Mouse (Mus musculus): ENCODE data around the gene Pou2f2.

Pou2f2 gene

DNA sequence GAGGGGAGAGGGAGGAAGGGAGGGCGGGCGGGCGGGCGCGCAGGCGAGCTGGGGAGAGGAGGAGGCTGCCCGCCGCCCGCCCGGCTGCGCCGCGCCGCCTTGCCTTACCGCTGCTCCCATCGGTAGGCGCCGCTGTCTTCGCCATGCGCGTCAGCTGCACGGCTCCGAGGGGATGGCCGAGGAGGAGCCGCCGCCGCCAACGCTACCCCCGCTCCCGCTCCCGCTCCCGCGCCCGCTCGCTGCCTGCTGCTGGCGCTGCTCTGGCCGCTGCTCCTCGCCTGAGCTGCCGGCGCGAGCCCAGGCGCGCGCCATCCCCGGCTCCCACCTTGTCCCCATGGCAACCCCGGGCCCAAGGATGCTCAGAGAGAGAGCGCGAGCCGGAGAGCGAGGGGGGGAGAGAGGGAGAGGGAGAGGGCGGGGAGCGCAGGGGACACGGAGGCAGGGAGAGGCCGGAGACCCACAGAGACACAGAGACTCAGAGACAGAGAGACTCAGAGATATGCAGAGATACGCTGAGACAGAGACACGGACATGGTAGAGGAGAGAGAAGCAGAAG is at the start of gene Pou2f2:
TSS of gene Pou2f2 (minus strand) at position 121 of the 556 bp plus-strand sequence.
- DNase-seq = peak; percentile 93

DNA sequence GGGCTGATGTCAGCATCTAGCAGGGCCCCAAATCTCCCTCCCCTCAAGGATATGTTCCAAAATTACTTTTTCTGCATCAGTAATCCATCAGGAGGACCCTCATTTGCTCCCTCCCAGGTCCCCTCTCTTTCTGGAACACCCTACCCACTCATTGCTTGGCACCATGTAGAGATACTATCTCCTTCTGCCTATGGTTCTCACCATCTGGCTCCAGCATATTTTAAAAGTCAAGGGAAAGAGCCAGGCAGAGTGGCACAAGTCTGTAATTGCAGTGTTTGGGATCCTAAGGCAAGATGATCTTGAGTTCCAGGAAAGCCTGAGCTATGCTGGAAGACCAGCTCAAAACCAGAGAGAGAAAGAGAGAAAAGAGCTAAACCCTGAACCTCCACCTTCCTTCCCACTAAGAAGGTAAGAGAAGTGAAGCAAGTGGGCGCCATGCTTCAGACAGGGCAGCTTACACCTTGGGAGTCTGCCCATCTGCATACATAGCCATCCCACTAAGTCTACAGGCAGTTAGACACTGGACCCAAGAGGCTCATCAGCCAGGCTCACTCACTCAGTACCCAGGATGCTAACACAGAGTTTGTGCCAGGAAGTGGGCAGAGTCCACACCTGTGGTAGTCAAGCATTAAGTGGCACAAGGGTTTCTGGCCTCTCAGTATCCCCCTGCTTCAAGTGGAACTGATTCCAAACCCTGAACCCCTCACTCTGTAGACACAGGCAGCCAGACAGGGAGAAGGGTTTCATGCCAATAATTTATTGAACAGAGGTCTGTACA is 48.2 kb upstream of the Pou2f2 start:
- DNase-seq = no peak

DNA sequence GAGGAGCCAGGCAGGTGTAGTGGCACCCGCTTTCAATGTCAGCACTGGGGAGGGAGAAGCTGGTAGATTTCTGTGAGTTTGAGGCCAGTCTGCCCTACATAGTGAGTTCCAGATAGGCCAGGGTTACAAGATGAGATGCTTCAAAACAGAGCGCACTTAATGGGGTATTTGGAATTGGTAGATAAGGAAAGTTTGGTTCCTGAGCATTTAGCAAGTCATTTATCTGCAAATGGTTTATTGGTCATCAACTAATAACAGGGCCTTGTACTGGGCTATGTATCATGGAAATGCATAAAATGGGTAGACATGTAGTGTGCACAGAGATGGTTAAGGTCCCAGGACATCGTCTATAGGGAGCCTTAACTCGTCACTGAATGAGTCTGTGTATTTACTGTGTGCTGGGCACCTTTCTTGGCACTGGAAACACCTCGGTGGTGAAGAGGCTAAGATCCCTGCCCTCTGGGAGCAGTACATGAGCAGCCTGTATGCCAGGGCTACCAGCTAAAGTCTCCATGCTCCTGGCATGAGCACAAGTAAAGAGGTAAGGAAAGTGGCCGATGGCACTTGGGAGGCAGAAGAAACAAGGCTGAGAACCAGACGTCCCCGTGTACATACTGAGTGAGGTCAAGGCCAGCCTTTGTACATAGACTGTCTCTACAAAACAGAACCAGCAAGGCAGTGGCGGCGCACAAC is 42.9 kb upstream of the Pou2f2 start:
- DNase-seq = no peak

DNA sequence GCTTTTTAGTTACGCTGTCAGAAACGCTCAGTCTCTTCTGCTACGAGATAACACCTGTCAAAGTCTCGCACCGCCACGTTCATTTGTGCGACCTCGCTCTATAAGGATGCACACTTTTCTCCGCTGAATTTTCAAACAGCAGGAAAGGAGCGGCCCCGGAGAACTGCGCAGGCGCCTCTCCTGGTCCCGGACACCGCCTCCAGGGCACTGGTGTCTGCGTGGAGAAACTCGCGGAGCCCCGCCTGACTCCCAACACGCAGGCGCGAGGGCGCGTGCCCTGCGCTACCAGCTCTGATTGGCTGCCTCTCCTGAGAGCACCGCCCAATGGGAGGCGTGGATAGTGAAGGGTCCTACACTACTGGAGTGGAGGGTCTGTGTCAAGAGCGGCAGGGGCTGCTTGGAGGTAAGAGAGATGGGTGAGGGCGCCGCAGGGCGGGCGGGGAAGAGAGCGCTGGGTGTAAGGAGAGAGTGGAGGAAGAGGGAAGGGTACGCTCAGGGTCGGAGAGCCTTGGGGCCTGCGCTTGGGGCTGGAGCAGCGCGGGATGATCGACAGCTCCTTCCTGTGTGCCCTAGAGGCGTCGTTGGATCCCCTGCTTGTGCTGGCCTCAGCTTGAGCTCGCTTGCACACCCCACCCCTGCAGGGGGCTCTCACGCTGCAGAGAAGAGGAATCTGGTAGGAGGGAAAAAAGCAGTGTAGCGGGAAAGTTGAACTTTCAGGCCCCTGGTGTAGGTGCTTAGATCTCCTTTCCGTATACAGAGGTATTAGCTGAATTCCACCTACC is 41.8 kb upstream of the Pou2f2 start, which contains the start of gene Zfp526:
TSS of gene Zfp526 (plus strand) at position 324 of the 782 bp plus-strand sequence.
- peak; percentile 98 for DNase-seq

DNA sequence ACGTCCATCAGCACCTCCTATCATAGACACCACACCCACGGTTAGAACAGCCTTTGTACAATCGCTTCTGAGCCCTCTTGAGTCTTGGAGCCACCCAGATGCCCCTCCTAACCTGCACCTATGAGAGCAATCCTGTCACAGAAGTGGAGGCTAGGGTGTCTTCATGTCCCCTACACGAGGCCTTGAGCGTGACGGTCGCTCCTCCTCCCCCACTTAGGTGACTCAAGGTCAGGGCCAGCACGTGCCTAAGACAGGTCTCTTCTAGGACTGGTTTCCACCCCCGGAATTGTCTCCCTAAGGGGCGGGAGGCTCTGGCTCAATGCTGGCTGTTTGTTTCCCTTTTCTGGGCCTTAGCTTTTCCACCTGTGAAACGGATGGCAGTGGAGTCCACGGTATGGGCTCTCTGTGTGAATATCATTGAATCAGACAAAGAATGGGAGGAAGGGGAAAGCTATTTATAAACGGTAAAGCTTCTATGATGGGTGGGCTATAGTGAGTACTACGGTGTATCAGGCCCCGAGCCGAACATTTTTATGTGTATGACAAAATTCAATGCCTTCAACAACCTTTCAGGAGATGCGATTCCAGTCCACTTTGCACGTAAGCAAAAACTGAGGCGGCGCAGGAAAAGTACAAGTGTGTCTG is 41.1 kb upstream of the Pou2f2 start, which contains the start of gene Dedd2:
TSS of gene Dedd2 (minus strand) at position 159 of the 645 bp plus-strand sequence.
- DNase-seq = no peak

DNA sequence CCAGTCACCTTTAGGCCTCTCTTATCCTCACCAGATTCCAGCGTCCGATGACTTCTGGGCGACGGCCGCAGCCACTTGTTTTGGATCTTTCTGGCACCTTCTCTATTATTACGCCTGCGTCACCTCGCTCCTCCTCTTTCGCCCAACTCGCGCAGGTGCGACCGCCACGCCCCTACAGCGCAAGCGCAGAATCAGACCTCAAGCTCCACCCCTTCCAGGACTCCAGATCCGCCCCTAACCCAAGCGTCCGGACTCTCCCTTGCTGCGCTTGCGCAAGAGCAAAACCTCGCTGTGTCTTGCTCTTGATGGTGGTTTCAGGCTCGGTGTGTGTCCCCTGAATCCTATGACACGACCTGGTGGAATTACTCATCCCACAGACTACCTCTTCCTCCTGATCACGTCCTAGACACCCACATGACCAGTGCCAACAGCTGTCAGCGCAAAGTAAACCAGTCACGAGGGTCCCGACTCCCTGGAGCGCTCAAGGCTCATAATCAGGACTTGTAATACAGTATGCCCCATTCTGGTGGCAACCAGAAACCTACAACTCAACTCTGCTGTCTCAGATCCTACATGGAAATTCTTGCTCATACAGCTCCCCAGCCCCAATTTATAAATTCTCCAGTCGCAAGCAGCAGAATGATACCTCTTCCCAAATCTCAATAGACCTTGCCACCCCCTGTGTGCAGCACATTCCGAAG is 40.4 kb upstream of the Pou2f2 start:
- DNase-seq = peak; percentile 94

DNA sequence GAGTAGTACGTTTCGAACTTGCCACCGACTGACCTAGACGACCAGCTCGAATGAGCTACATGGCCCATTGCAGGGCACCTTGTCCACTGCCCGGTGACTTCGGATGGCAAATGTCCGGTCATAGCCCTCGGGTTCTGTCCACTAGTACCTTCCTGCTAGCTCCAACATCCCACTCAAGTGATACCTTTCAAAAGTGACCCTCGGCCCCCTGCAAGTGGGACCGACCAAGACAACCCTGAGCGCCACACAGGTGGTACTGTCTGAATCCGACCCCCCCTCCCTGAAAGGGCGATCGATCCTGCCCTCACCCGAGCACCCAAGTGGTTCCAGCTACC is 39.9 kb upstream of the Pou2f2 start:
- no peak for DNase-seq

DNA sequence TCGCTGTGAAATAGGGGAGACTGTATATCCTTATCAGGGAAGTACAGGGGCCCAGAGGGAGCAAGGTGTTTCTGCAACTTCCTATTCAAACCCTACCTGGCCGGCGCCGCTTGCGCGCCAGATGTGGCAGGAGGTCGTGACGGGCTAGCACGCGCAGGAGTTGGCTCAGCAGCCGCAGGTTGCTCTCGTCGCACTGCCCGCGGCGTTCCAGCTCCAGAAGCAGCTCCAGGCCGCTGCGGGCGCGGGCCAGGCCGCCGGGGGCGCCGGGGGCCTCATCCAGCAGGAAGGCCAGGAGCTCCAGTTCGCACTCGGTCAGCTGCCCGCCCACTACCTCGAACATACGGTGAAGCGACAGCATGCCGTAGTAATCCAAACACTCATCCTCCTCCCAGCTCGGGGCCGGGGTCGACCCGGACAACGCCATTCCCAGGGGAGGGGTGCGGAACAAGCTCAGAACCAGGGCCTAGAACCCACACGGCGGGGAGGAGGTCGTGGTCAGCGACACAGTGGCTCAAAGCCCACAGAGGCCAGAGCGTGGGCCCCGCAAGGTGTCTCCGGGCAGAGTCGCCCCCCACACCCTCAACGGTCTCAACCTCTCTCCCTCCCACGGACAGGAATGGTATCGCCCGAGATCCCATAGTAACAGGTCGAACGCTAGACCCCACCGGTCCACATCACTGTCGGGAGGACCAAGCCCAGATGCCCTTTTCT is 39.3 kb upstream of the Pou2f2 start:
- DNase-seq = peak; percentile 44

DNA sequence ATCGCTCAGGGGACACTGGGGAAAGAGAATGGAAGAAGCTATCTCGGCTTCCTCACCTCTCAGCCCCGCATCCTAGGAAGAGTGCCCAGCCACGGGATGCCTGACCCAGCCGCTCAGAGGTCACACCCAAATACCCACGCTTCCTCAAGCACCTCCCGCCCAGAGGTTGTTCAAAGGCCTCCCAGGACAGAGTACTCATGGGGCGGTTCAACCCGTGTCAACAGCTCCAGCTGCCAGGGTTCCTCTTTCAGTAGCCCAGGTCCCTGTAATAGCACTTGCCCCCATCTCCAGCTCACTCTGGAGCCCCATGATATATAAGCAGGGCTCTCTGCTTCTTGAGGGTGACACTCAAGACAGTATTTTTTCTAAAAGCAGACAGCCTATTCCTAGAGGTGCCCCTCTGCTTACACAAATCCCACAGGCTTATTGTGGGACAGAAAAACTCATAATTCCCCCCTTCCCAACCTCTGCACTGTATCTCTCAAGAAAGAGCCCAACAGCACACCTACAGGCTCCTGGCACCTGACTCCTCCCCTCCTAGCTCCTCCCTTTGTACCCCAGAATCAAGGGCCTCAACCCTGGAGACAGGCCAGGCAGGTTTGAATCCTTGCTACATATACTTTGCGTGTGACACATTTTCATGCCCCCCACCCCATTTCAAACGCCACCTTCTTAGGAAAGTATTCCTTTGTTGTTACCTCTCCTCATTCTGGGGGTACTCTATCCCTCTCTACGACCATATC is 38.3 kb upstream of the Pou2f2 start:
- no peak for DNase-seq

DNA sequence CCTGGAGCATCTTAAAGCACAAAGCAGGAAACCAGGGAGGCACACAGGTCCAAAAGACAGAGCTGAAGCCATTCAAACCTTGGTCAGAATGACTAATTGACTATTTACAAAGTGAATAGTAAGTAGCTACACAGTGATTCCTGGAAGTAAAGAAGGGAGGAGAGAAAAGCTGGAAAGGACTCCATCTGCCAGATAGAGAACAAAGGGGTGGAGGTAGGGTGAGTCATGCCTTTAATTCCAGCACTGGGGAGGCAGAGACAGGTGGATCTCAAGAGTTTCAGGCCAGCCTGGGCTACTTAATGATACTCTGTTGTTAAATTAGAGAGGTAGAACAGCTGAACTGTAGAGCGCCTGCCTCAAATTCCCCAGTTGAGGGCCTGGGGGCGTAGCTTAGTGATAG is 34.6 kb upstream of the Pou2f2 start:
- DNase-seq = no peak

DNA sequence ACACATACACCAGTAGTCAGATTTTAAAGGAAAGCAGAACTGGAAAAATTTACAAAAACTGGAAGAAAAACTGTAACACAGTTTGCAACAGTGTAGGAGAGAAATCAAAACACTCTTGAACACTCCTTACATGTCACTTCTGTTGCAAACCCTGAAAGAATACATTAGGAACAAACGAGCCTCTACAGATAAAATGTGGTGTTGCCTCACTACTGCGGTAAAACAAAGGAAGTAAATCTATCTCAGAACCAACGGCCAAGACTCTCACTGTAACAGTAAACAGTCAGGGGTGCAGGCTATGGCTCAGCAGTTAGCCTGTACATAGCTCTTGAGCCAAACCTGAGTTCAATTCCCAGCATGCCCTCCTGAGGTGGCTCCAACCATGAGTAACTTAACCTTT is 33.6 kb upstream of the Pou2f2 start:
- no peak for DNase-seq

DNA sequence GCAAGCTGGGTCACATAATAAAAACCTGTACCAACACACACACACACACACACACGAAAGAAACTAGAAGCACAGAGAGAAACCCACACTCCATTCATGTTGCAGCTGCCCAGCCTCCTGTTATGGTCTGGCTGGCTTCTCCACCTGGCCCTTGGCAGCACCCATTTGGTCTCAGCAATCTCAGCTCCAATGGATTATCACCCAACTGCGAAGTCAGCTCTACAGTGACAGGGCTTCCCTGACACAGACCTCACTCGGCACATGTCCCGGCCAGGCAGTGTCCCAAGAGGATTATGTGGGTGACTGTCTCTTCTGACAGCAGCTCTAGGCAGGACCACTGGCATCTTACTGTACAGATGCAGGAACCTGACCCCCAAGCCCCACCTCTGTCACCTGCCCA is 31.0 kb upstream of the Pou2f2 start:
- no peak for DNase-seq

DNA sequence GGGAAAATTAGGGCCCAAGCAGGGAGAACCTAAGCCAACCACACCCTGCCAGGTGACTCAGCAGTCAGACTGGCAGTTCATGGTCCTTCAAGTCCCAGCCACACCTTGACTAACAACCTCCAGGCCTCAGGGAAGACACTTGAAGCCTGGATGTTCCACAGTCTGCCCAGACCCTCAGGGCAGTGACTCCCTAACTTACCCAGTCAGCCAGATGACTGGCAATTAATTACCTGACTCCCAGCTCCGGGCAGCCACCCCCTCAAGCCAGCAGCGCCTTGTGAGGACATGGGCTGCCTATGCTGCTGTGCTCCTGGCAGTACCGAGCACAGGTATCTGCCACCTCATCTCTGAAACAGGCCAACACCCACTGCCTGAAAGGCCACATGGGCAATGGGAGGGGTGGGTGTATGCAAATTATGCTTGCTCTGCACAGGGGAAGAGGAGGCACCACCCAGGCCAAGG is 29.7 kb upstream of the Pou2f2 start:
- no peak for DNase-seq

DNA sequence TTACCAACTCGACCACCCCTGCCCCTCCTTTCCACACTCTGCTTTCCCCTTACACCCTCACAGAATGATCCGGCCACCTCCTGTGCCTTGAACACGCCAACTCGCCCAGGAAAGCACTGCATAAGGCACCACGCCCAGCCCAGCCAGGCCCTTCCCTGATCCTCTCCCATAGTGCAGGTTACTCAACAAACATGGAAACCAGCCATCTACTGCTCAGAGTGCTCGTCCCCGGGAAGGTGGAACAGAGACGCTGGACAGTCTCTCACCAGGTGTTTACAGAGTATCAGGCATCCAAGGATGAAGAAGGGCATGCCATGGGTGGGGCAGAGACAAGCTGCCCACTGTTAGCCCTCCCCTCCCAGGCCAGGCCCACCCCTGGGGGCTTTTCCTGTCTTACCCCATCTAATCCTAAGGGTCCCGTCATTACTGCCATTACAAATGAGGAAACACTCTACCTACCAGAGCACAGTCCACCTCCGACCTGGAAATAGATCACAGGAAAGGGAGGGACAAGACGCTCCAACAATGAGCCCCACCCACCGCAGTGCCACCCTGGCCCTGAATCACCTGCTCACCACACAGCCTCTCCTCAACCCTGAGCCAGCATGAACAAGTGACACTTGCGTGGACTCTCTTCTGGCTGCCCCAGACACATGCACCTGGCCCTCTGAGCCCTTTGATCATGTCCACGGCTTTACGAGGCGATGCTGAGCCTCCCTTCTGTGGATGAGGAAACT is 26.7 kb upstream of the Pou2f2 start:
- no peak for DNase-seq

DNA sequence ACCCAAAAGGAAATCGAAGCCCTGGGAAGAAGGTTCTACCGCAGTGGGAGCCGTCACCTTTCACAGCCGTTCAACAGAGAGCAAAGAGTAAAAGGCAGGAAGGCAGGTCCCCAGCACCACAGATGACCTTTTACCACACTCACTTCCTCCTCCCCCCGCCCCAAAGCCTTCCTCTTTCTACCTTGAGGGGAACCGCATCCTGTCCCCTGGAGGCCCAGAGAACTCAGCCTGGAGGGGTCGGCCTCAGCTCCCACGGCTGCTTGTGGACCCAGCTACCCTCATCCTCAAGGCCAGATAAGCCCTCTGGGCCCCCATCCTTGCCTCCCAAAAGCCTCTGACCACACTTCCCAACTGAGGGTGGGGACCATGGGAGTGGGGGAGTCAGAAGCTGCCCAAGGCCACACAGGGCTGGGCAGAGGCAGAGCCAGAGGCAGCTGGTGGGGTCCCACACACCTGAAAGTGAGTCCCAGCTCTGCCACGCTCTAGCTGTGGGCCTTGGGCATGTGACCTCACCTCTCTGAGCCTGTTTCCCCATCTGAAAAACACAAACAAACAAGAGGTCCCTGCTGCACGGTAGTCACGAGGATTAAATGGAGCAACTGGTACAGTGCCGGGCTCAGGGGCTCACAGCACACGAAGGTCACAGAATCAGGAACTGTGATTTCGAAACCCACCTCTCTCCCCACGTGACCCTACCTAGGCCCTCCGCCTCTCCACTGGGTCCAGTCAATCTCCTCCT is 26.0 kb upstream of the Pou2f2 start:
- no peak for DNase-seq

DNA sequence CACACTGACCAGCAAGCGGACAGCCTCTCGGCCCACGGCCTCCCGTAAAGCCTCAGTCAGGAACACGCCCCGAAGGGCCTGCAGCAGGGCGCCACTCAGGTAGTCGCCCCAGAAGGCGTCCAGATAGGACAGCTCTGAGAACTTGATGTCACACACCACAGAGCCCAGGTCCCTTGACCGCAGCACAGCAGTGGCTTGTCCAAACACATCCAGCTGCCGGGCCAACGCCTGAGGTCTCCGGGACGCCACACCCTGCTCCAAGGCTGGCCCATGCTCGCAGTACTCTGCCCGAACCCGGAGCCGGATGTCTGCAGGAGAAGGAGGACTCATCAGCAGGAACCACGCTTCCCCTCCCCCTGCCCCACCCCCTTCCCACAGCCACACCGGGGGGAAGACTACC is 24.1 kb upstream of the Pou2f2 start:
- DNase-seq = no peak

DNA sequence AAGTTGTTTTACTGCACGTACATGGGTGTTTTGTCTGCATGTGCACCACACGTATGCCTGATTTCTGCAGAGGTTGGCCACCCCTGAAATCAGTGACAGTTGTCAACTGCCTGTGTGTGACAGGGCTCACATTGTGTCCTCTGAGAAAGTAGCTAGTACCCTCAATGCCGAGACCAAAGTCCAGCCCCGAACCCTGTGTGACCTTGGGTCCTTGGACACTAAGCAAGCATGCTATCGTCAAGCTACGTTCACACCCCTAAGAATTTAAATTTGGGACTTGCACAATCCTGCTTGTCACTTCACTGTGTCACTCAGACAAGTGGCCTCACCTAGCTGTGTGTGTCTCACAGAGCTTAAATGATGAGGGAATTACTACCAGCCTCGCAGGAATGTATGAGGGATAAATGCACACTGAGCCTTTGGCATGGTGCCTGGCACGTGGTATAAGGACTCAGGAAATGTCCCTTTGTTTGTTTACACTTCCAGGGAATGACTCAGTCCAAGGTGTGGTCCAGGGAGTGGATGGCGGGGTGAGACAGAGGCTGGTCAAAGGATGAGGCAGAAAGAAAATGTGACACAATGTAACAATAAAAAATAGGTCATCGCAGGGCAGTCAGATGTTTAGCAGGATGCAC is 18.0 kb upstream of the Pou2f2 start:
- DNase-seq = no peak

DNA sequence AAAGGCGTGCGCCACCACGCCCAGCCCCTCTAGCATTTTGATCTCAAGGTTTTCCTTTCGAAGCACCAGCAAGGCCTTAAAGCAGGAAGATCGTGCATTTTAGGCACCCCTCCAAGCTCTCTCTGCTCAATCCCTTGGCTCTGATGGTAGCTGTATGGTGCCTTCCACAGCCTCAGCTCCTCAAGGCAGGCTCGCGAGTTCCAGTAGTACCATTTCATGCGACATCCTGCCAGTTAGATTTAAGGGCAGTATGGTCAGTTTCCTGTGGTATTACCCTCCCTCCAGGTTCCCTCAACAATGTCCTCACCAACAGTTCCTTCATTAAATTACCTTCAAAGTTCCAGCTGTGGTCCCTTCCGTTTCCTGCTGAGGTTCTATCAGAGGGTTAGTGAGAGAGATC is 16.6 kb upstream of the Pou2f2 start:
- DNase-seq = no peak

DNA sequence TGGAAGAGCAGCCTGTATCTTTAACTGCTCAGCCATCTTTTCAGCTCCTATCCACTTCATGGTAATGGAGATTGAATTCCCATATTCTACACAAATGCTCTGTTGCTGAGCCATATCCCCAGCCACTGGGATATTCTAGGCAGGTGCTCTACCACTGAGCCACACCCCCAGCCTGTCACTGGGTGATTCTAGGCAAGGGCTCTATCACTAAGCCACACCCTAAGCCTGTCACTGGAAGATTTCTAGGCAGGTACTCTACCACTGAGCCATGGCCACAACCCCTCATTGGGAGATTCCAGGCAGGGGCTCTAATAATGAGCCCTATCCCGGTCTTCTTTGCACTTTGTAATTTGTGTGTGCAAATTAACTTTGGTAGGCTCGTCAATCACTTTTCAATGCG is 15.6 kb upstream of the Pou2f2 start:
- DNase-seq = no peak

Data from right cerebral cortex, postnatal 25 days (tissue).